Mouse (Mus musculus): ENCODE results near the gene Tcf23.

DNA sequence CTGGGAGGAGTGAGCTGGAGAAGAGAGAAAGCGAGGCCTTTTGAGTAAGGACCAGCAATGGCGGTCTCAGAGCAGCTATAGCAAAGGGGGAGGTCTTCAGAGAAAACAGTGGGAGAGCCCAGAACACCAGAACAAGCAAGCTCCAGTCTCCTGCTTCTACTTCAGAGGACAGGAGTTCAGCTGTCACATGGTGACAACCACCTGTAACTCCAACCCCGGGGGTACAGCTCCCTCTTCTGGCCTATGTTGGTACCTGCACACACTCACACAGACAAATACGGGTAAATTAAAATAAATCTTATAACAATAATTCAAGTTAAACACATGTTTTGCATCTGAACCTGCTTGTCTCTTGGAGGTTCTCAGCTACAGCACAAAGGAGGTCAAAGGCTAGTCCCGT is 29.8 kb downstream of the Tcf23 start:
- TF ChIP-seq CTCF (IDR thresholded peaks at IDR 0.05; ENCODE audit: extremely low read depth, insufficient read depth, insufficient read length, insufficient replicate concordance) (peak; percentile 54; the same call in 1 of the 2 replicates), POLR2A (IDR thresholded peaks at IDR 0.05; ENCODE audit: low read depth, low read length) (no peak)
